Mouse (Mus musculus): Measurements from ENCODE around the gene Olfr9.
A peak's percentile ranks its signal among the peaks of the same experiment; 100 is the strongest.
"Not testable (repeated sequence)": the region's sequence is repeated elsewhere in the genome, so short reads cannot be mapped to it uniquely, and the experiment has no call there.

Olfr9 gene

GRCm38 (mm10) chr10:128989131-128989530, at the start of gene Olfr9:
Gene Olfr9, plus strand, starts transcription at chr10:128989431.
- not testable (repeated sequence) for DNase-seq (ENCODE audit: extremely low read depth, low read depth, low spot score)

DNA sequence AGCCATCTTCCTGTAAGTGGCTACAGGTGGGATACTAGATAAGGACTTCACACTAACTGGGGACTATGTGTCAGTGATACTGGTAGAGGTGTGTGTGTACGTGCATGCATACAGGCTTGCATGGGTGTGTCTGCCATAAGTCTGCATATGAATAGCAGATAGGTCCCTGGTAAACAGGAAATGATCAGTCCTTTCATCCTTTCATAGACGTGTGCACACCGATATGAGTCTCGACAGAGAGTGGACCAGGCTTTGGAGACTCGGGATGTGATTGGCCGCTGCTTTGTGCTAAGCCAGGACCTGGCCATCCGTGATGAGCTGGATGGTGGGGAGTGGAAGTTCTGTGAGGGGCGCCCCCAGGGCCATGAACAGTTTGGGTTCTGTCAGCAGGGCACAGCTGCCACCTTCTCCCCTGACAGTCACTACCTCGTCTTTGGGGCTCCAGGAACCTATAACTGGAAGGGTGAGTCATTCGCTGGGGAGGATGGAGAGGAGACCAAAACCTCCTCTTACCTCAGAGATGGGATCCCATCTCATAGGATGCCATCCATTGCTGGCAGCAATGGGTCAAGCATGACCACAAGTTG, 48.7 kb upstream of the Olfr9 start:
- DNase-seq (ENCODE audit: extremely low read depth, low read depth, low spot score): no peak

DNA sequence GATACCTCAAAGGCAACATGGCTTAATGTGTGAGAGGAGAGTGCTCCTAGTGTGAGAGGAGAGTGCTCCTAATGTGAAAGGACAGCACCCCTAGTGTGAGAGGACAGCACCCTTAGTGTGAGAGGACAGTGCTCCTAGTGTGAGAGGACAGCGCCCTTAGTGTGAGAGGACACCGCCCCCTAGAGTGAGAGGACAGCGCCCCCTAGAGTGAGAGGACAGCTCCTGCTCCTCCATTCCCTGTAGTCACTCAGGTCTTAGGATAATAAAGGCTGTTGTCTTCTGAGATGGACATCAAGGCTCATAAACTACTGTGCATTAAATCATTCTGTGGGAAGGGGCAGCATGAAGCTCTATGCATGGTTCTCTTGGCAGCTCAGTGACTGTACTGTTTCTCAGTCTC, 43.6 kb upstream of the Olfr9 start:
- no peak for DNase-seq (ENCODE audit: extremely low read depth, low read depth, low spot score)

- no peak for DNase-seq (ENCODE audit: extremely low read depth, low read depth, low spot score)
Observed at GRCm38 (mm10) chr10:128947496-128947895, 41.7 kb upstream of the Olfr9 start.

- no peak for DNase-seq (ENCODE audit: extremely low read depth, low read depth, low spot score)
Observed at GRCm38 (mm10) chr10:128950208-128950887, 38.9 kb upstream of the Olfr9 start.

DNA sequence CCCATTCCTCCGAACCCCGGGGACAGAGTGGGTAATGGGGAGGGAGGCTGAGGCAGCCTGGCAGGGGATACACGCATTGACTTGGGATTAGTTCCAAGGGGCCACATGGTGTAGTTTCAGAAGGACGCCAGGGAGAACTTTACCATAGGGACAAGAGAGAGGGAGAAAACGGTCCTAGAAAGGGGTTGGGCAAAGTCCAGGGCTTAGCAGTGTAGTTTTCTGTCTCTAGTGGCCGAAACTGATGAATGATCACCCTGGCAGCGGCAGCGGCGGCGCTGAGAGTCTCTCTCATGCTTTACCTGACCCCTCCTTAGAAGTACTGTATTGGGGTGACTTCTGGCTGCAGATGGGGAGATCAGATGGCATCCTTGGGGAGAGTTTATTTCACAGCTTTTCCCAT, 30.9 kb upstream of the Olfr9 start:
- DNase-seq (ENCODE audit: extremely low read depth, low read depth, low spot score): no peak

- DNase-seq (ENCODE audit: extremely low read depth, low read depth, low spot score): no peak
Observed at GRCm38 (mm10) chr10:128960142-128960541, 29.1 kb upstream of the Olfr9 start.

GRCm38 (mm10) chr10:128960590-128961584, 28.3 kb upstream of the Olfr9 start, which contains the start of gene Mettl7b:
Gene Mettl7b, minus strand, starts transcription at chr10:128960988.
- peak; percentile 62 for DNase-seq (ENCODE audit: extremely low read depth, low read depth, low spot score)

DNA sequence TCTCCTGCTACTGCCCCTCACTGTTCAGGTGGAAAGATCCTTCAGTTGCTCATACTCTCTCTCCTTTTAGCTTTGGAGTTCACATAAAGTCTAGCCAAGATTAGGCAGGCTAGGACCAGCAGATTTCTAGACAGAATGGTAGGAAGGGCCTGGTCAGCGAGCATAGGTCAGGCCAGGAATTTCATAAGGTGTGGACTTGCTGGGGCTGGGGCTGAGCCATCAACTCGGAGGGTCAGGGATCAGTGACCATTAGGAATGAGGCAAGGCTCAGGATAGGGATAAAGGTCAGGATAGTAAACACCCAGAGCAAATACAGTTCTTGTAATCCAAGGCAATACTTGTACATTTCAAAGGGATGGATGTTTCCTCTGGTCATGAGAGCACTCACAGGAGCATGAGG, 24.3 kb upstream of the Olfr9 start:
- DNase-seq (ENCODE audit: extremely low read depth, low read depth, low spot score): no peak

DNA sequence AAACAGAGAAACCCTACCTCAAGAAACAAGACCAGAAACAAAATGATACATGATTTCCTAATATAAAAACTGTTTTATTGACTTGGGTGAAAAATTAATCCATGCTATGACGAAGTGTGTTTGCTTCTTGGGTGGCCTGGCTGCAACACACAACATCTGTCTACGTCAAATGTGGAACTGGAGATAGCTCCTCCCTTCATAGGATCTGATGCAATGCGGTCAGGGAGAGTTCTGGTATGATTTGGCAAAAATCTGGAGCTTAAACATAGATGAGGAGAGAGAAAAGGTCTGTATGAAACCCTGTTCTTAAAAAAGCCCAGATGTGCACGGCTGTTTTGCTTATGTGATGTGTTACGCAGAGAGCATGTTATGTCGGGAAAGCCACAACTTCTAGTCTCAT, 23.4 kb upstream of the Olfr9 start:
- DNase-seq (ENCODE audit: extremely low read depth, low read depth, low spot score): no peak

GRCm38 (mm10) chr10:128968341-128968749, 20.9 kb upstream of the Olfr9 start:
- DNase-seq (ENCODE audit: extremely low read depth, low read depth, low spot score): no peak

DNA sequence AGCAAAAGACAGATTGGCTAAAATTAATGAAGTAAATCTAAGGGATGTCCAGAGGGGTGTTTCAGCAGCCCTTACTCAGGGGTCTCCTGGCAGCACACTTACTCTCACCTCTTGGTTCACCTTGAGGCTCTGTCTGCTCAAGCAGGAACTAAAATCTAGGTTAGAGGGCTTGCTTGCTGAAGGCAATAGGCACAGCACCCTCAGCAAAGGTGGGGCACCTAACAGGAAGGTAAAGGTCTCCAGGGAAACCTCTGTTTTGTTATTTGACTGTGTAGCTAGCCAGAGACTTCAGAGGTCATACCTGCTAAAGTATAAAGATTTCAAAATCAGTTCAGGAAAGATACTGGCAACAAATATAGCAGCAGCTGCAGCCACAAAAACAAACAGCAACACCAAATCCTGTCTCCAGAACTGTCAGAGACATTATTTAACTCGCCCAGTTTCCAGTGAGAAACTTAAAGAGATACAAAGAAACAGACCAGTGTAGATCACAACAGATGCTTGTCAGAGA, 18.4 kb upstream of the Olfr9 start:
- no peak for DNase-seq (ENCODE audit: extremely low read depth, low read depth, low spot score)

GRCm38 (mm10) chr10:128972841-128973240, 16.4 kb upstream of the Olfr9 start:
- no peak for DNase-seq (ENCODE audit: extremely low read depth, low read depth, low spot score)

DNA sequence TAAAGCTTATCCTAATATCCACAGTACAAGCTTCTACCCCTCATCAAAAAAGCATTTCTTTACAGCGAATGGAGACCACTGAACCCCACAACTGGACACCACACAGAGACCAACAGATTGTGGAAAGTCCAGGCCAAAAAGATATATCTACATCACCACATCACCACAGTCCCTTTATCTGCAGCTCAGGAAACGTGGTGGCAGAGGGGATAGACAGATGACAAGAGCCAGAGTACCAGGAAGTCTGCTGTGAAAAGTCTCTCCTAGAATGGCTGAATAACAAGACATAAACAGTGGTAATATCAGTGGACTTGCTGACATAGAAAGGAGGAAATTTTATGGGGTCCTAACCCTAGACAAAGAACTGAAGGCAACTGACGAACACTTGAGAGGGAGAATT, 12.8 kb upstream of the Olfr9 start:
- DNase-seq (ENCODE audit: extremely low read depth, low read depth, low spot score): no peak

DNA sequence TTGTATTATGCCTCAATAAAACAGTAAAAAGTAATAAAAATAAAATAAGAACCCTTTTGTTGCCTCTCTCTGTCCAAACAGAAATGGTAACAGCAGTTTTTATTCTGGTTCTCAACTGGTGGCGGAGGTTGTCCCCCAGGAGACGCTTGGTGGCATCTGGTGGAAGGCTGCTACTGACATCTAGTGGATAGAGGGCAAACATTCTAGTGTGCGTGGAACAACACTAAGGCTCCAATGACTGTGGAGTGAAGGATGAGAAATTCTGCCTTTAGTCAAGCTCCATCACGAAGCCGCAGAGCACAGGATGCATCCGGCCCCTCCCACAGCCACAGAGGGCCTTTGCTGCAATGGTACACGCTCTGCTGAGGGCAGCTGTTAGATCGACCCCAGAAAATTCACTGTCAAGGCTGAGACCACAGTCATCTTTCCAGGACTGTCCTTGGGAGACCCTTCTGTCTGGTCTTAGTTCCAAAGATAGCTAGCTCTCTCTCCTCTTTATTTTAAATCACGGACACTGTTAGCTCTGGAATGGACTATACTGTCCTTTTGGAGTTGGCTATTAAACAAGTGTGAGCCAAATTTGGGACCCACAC, 11.6 kb upstream of the Olfr9 start:
- no peak for DNase-seq (ENCODE audit: extremely low read depth, low read depth, low spot score)

DNA sequence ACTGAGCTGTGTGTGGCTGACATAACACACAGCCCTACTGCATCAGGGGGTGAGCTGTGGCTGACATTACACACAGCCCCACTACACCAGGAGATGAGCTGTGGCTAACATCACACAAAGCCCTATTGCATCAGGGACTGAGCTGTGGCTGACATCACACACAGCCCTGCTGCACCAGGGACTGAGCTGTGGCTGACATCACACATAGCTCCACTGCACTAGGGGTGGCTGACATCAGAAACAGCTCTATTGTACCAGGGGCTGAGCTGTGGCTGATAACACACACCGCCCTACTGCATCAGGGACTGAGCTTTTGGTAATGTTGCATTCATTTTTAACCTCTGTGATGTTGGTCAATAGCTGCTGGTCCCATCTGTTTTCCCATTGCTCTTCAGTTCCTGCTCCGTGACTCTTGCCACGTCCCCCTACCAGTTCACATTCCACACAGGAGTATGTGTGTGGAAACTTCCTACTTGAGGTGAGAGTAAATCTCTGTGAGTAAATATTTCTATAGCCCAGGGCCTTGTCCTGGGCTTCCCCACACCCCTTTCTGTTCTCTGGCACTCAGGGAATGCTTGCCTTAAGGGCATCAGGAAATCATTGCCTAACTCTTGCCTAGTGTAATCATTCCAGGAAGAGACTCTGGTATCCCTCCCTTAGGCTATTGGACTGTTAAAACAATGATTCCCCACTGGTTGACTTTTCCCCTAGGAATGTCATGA, 8.4 kb upstream of the Olfr9 start:
- no peak for DNase-seq (ENCODE audit: extremely low read depth, low read depth, low spot score)

DNA sequence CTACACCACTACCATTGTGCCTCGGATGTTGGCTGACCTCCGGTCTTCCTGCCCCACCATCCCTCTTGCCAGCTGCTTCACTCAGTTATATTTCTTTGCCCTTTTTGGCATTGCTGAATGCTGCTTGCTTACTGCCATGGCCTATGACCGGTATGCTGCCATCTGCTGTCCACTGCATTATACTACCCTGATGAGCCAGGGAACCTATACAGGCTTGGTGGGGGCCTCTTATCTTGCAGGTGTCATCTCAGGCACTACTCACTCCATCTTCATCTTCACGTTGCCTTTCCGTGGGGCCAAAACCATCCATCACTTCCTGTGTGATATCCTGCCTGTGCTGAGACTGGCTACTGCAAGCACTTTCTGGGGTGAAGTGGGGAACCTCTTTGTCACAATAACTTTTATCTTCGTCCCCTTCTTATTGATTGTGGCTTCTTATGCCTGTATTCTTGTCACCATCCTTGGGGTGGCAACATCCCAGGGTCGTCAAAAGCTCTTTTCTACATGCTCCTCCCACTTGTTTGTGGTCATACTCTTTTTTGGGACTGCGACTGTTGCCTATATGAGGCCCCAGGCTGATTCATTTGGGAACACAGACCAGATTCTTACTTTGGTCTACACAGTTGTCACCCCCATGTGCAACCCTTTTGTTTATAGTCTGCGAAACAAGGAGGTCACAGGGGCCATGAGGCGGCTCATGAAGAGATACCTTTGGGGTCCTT, 1.1 kb downstream of the Olfr9 start:
- not testable (repeated sequence) for DNase-seq (ENCODE audit: extremely low read depth, low read depth, low spot score)

DNA sequence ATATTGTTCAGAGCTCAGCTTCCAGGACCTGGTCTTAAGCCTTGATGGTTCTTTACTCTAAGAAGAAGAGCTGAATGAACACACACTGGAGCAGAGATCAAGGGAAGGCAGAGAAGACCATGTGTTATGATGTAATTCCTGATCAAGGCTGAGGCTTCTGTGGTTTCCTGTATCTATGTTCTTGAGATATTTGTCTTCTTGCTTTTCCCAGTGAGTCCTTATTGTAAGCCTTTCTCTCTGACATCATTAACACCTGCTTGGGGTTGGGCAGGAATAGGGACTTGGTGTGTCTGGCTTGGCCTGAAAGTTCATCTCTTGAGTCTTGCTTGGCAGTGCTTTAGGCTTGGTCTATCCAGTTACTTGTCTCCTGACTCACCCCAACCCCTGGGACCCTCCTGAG, 1.8 kb downstream of the Olfr9 start:
- DNase-seq (ENCODE audit: extremely low read depth, low read depth, low spot score): no peak

- DNase-seq (ENCODE audit: extremely low read depth, low read depth, low spot score): no peak
Observed at GRCm38 (mm10) chr10:128995796-128996195, 6.6 kb downstream of the Olfr9 start.

Measured in fat pad, adult 2 months (tissue).